Mouse (Mus musculus): ENCODE results near the gene Gm5105. TPM values are rescaled to one million over a fixed set of nuclear protein-coding genes. Genes with fewer than 3 reads are reported as not detected.

The Gm5105 gene
- 0.11 TPM in 1 of 2 replicates, not detected in the other for polyA plus RNA-seq (2015; fragmentation: Nextera tagmentation; extraction: Ambion mirVana)

GRCm38 (mm10) chr3:138067288-138067687, at the start of gene Gm5105:
Gene Gm5105 (minus strand): TSS chr3:138067388.
- Histone ChIP-seq H3K4me3 (ENCODE audit: low read length) (no peak within 1 kb of the TSS), H3K36me3 (ENCODE audit: control insufficient read depth, insufficient read depth, low read length) (no peaks in the 10 kb centered on the region), H3K9me3 (ENCODE audit: control insufficient read depth, low read length) (no peaks in the 10 kb centered on the region), H3K27me3 (ENCODE audit: control insufficient read depth, insufficient read depth, low read depth, low read length) (no peaks in the 10 kb centered on the region), H3K4me2 (ENCODE audit: low read depth, low read length) (no peak within 1 kb of the TSS), H3K4me1 (replicated peaks; ENCODE audit: control insufficient read depth, insufficient read depth, low read length) (peaks cover 12% of the 10 kb centered on the region), H3K27ac (ENCODE audit: low read length) (no peak within 1 kb of the TSS), H3K9ac (ENCODE audit: low read length) (no peak within 1 kb of the TSS)
- no peak for ATAC-seq (ENCODE audit: low read depth)
- 93% methylated on average over 12 of the region's 12 CpGs for WGBS

DNA sequence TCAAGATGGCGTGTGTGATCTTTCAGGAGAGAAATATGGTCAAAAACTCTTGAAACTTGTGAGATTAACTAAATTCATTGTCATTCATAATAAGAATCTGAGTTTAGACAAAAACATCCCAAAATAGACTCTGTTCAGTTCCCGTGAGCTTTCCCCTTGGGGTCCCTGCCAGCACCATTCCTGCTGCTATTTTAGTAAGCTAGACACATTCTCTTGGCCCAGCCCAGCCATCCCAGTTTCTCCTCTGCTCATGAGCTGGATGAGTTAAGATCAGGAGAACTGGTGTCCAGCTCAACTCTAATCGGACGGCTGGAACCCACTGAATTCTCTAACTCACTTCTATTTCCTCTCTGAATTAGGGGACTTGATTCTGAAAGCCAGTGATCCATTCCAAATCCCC, 49.7 kb upstream of the Gm5105 start:
- Histone ChIP-seq H3K4me2 (ENCODE audit: low read depth, low read length) (no peak overlapping the region), H3K4me1 (replicated peaks; ENCODE audit: control insufficient read depth, insufficient read depth, low read length) (no peaks in the 10 kb centered on the region), H3K9ac (ENCODE audit: low read length) (no peak overlapping the region), H3K36me3 (ENCODE audit: control insufficient read depth, insufficient read depth, low read length) (no peaks in the 10 kb centered on the region), H3K27me3 (ENCODE audit: control insufficient read depth, insufficient read depth, low read depth, low read length) (no peaks in the 10 kb centered on the region), H3K9me3 (ENCODE audit: control insufficient read depth, low read length) (no peaks in the 10 kb centered on the region), H3K27ac (ENCODE audit: low read length) (no peak overlapping the region), H3K4me3 (ENCODE audit: low read length) (no peak overlapping the region)
- WGBS = 81% methylated on average over 4 of the region's 4 CpGs
- no peak for ATAC-seq (ENCODE audit: low read depth)

GRCm38 (mm10) chr3:138114106-138114505, 46.9 kb upstream of the Gm5105 start:
- ATAC-seq (ENCODE audit: low read depth) = no peak
- Histone ChIP-seq H3K4me1 (replicated peaks; ENCODE audit: control insufficient read depth, insufficient read depth, low read length) (no peaks in the 10 kb centered on the region), H3K27me3 (ENCODE audit: control insufficient read depth, insufficient read depth, low read depth, low read length) (no peaks in the 10 kb centered on the region), H3K9me3 (ENCODE audit: control insufficient read depth, low read length) (no peaks in the 10 kb centered on the region), H3K9ac (ENCODE audit: low read length) (no peak overlapping the region), H3K27ac (ENCODE audit: low read length) (no peak overlapping the region), H3K4me3 (ENCODE audit: low read length) (no peak overlapping the region), H3K4me2 (ENCODE audit: low read depth, low read length) (no peak overlapping the region), H3K36me3 (ENCODE audit: control insufficient read depth, insufficient read depth, low read length) (no peaks in the 10 kb centered on the region)
- WGBS = 77% methylated on average over 17 of the region's 17 CpGs

- H3K4me1 ChIP-seq (replicated peaks; ENCODE audit: control insufficient read depth, insufficient read depth, low read length) = no peaks in the 10 kb centered on the region
- WGBS = 86% methylated on average over 19 of the region's 19 CpGs
Measured at GRCm38 (mm10) chr3:138110910-138111782, 44.0 kb upstream of the Gm5105 start.

GRCm38 (mm10) chr3:138106887-138107286, 39.7 kb upstream of the Gm5105 start:
- Histone ChIP-seq H3K27ac (ENCODE audit: low read length) (no peak overlapping the region), H3K9me3 (ENCODE audit: control insufficient read depth, low read length) (no peaks in the 10 kb centered on the region), H3K4me1 (replicated peaks; ENCODE audit: control insufficient read depth, insufficient read depth, low read length) (no peaks in the 10 kb centered on the region), H3K36me3 (ENCODE audit: control insufficient read depth, insufficient read depth, low read length) (no peaks in the 10 kb centered on the region), H3K4me3 (ENCODE audit: low read length) (no peak overlapping the region), H3K27me3 (ENCODE audit: control insufficient read depth, insufficient read depth, low read depth, low read length) (no peaks in the 10 kb centered on the region), H3K4me2 (ENCODE audit: low read depth, low read length) (no peak overlapping the region), H3K9ac (ENCODE audit: low read length) (no peak overlapping the region)
- WGBS = 90% methylated on average over 10 of the region's 10 CpGs
- no peak for ATAC-seq (ENCODE audit: low read depth)

More at GRCm38 (mm10) chr3:138110910-138111782, 44.0 kb upstream of the Gm5105 start:
- Histone ChIP-seq H3K27me3 (ENCODE audit: control insufficient read depth, insufficient read depth, low read depth, low read length) (no peaks in the 10 kb centered on the region), H3K4me3 (ENCODE audit: low read length) (no peak overlapping the region), H3K36me3 (ENCODE audit: control insufficient read depth, insufficient read depth, low read length) (no peaks in the 10 kb centered on the region), H3K27ac (ENCODE audit: low read length) (no peak overlapping the region), H3K4me2 (ENCODE audit: low read depth, low read length) (no peak overlapping the region), H3K9me3 (ENCODE audit: control insufficient read depth, low read length) (no peaks in the 10 kb centered on the region), H3K9ac (ENCODE audit: low read length) (no peak overlapping the region)
- ATAC-seq (ENCODE audit: low read depth) = no peak

DNA sequence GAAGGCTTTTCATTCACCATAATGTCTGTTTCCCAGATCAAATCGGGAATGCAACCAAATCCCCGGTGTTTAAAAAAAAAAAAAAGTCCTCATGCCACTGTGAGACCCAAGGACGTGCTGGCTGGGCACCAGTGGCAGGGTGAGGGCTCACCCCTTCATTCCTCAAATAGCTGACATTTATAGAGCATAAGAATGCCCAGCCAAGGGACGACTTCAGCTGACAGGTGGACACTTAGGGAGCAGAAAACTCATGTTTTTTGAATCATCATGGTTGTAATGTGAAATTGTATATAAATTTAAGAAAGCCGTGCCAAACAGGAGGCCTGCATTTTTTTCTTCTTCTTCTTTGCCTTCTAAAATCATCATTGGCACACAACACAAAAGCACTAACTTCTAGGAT, 37.9 kb upstream of the Gm5105 start:
- no peak overlapping the region for H3K4me2 ChIP-seq (ENCODE audit: low read depth, low read length)
- H3K4me1 ChIP-seq (replicated peaks; ENCODE audit: control insufficient read depth, insufficient read depth, low read length) = no peaks in the 10 kb centered on the region
- ATAC-seq (ENCODE audit: low read depth) = no peak
- H3K9ac ChIP-seq (ENCODE audit: low read length) = no peak overlapping the region
- no peaks in the 10 kb centered on the region for H3K27me3 ChIP-seq (ENCODE audit: control insufficient read depth, insufficient read depth, low read depth, low read length)
- 59% methylated on average over 5 of the region's 5 CpGs for WGBS
- no peaks in the 10 kb centered on the region for H3K9me3 ChIP-seq (ENCODE audit: control insufficient read depth, low read length)
- H3K36me3 ChIP-seq (ENCODE audit: control insufficient read depth, insufficient read depth, low read length) = no peaks in the 10 kb centered on the region
- H3K4me3 ChIP-seq (ENCODE audit: low read length) = no peak overlapping the region
- H3K27ac ChIP-seq (ENCODE audit: low read length) = no peak overlapping the region

- 84% methylated on average over 4 of the region's 4 CpGs for WGBS
- Histone ChIP-seq H3K9me3 (ENCODE audit: control insufficient read depth, low read length) (no peaks in the 10 kb centered on the region), H3K9ac (ENCODE audit: low read length) (no peak overlapping the region), H3K4me1 (replicated peaks; ENCODE audit: control insufficient read depth, insufficient read depth, low read length) (no peaks in the 10 kb centered on the region), H3K4me2 (ENCODE audit: low read depth, low read length) (no peak overlapping the region), H3K36me3 (ENCODE audit: control insufficient read depth, insufficient read depth, low read length) (no peaks in the 10 kb centered on the region), H3K27me3 (ENCODE audit: control insufficient read depth, insufficient read depth, low read depth, low read length) (no peaks in the 10 kb centered on the region), H3K27ac (ENCODE audit: low read length) (no peak overlapping the region), H3K4me3 (ENCODE audit: low read length) (no peak overlapping the region)
- no peak for ATAC-seq (ENCODE audit: low read depth)
Measured at GRCm38 (mm10) chr3:138103690-138104089, 36.5 kb upstream of the Gm5105 start.

- Histone ChIP-seq H3K4me3 (ENCODE audit: low read length) (no peak overlapping the region), H3K9ac (ENCODE audit: low read length) (no peak overlapping the region), H3K9me3 (ENCODE audit: control insufficient read depth, low read length) (no peaks in the 10 kb centered on the region), H3K4me1 (replicated peaks; ENCODE audit: control insufficient read depth, insufficient read depth, low read length) (peaks cover 6% of the 10 kb centered on the region), H3K27me3 (ENCODE audit: control insufficient read depth, insufficient read depth, low read depth, low read length) (no peaks in the 10 kb centered on the region), H3K36me3 (ENCODE audit: control insufficient read depth, insufficient read depth, low read length) (no peaks in the 10 kb centered on the region), H3K4me2 (ENCODE audit: low read depth, low read length) (no peak overlapping the region), H3K27ac (ENCODE audit: low read length) (no peak overlapping the region)
- WGBS = 60% methylated on average over 4 of the region's 4 CpGs
- ATAC-seq (ENCODE audit: low read depth) = peak; percentile 67; the same call in 1 of the 2 replicates
Measured at GRCm38 (mm10) chr3:138101936-138102335, 34.7 kb upstream of the Gm5105 start.

DNA sequence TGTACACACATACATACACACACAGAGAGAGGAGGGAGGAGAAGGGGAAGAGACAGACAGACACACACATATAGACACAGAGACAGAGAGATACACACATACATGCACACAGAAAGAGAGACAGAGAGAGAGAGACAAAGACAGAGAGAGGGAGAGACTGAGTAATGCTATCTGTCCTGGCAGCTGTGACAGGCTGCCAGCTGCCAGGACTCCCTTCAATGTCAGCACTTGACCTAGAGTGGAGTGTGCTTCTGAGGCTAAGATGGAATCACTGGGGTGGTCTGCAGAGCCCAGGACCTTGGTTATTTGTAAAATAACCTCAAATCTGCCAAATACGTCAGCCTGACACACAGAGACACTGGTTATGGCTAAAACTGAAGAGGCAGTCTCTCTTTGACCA, 30.5 kb upstream of the Gm5105 start:
- no peaks in the 10 kb centered on the region for H3K36me3 ChIP-seq (ENCODE audit: control insufficient read depth, insufficient read depth, low read length)
- peak; percentile 51 for ATAC-seq (ENCODE audit: low read depth)
- H3K9ac ChIP-seq (ENCODE audit: low read length) = no peak overlapping the region
- no peak overlapping the region for H3K4me3 ChIP-seq (ENCODE audit: low read length)
- WGBS = 55% methylated on average over 1 of the region's 1 CpGs
- no peak overlapping the region for H3K27ac ChIP-seq (ENCODE audit: low read length)
- no peaks in the 10 kb centered on the region for H3K27me3 ChIP-seq (ENCODE audit: control insufficient read depth, insufficient read depth, low read depth, low read length)
- no peaks in the 10 kb centered on the region for H3K9me3 ChIP-seq (ENCODE audit: control insufficient read depth, low read length)
- H3K4me1 ChIP-seq (replicated peaks; ENCODE audit: control insufficient read depth, insufficient read depth, low read length) = peaks cover 10% of the 10 kb centered on the region
- no peak overlapping the region for H3K4me2 ChIP-seq (ENCODE audit: low read depth, low read length)

All from lung, embryonic 16.5 days (tissue).